In the genomic region with DNA sequence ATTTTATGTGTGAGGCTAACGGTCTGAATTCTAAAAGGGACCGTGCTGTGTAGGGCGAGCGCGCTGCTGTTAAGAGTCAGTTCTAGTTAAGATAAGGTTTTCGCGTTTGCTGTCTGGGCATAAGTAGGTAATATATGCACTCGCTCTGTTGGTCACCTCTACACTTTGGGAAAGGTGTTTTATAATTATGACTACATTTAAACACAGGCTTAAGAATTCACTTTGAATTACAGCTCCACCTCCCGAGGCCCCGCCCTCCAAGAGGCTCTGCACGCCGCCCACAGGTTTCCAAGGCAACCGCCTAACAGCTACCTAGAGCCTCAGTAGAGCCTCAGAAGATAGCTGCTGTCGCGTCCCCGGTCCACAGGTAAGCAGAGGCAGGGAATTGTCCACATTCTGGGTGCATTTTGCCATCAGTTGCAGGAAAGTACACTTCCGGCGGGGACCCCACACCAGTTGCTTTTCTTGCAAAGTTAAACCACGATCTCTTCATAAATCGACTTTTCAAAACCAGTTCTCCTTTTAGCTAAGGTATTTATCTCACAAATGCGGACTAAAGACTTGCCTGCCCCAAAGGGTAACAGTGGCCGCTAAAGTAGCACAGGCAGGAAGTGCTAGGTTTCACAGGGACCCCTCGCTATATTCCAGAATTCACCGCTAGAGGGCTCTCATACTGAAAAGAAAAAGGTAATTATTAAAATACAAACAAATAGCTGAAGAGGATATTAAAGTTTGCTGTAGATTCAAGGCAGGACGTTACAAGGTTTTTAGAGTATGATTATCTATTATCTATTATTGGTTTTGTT, we compare ENCODE assay signal across 8 mouse cellular contexts. TPM values are rescaled to one million over a fixed set of nuclear protein-coding genes. Genes with fewer than 3 reads are reported as not detected.
DNase-seq lines count a peak whose midpoint lies in the region; ATAC-seq and TF ChIP-seq lines count a peak whose summit lies in the region.

A gene (plus strand): TSS at position 342 of the 806 bp plus-strand sequence.

- under 1% methylated on average over 25 of the region's 25 CpGs for WGBS in heart, embryonic 13.5 days
- WGBS in kidney, postnatal 0 days, result under 1% methylated on average over 25 of the region's 25 CpGs
- WGBS in liver, adult 2 months, result under 1% methylated on average over 25 of the region's 25 CpGs

- peak within 1 kb of the TSS; percentile 99 for H3K4me3 ChIP-seq in brown adipose tissue, adult 24 weeks (ENCODE audit: insufficient read depth, low read depth, low read length)
- H3K4me3 ChIP-seq in heart, embryonic 13.5 days, result peak within 1 kb of the TSS; percentile 98
- H3K4me3 ChIP-seq in kidney, postnatal 0 days (replicated peaks; ENCODE audit: low read depth, low read length), result peak within 1 kb of the TSS; percentile 67
- peak within 1 kb of the TSS; percentile 96 for H3K4me3 ChIP-seq in liver, adult 2 months (ENCODE audit: insufficient read depth, low read depth, low read length)

- H3K27ac ChIP-seq in brown adipose tissue, adult 24 weeks (replicated peaks; ENCODE audit: low read depth, low read length), result no peak within 1 kb of the TSS
- H3K27ac ChIP-seq in heart, embryonic 13.5 days (replicated peaks), result peak within 1 kb of the TSS; percentile 85
- peak within 1 kb of the TSS; percentile 68 for H3K27ac ChIP-seq in kidney, postnatal 0 days
- H3K27ac ChIP-seq in liver, adult 2 months (replicated peaks; ENCODE audit: insufficient read depth, low read depth, low read length), result peak within 1 kb of the TSS; percentile 62

- H3K9me3 ChIP-seq in heart, embryonic 13.5 days, result no peaks in the 10 kb centered on the region
- H3K9me3 ChIP-seq in kidney, postnatal 0 days (replicated peaks; ENCODE audit: low read length), result no peaks in the 10 kb centered on the region

- peak; percentile 77 for TF ChIP-seq CTCF in kidney, postnatal 0 days (IDR thresholded peaks at IDR 0.05; ENCODE audit: low read depth)
- TF ChIP-seq CTCF in liver, adult 2 months (IDR thresholded peaks at IDR 0.05; ENCODE audit: low read depth, low read length), result peak; percentile 35; the same call in 1 of the 2 replicates

- ATAC-seq in erythroid progenitor cell, adult 5-6 weeks (replicated peaks; ENCODE audit: low FRiP score, poor library complexity, severe bottlenecking), result peak; percentile 93
- peak; percentile 75 for ATAC-seq in heart, embryonic 13.5 days (ENCODE audit: extremely low read depth, insufficient number of reproducible peaks, low FRiP score, low TSS enrichment)
- peak; percentile 79 for ATAC-seq in kidney, postnatal 0 days (replicated peaks; ENCODE audit: low FRiP score, low read depth)
- ATAC-seq in monocyte, adult 5-6 weeks (replicated peaks; ENCODE audit: insufficient number of reproducible peaks, low FRiP score, low TSS enrichment, poor library complexity, severe bottlenecking), result peak; percentile 76

- peak within 1 kb of the TSS; percentile 89 for H3K4me2 ChIP-seq in heart, embryonic 13.5 days
- H3K4me2 ChIP-seq in kidney, postnatal 0 days (ENCODE audit: low read length), result peak within 1 kb of the TSS; percentile 72

- H3K36me3 ChIP-seq in heart, embryonic 13.5 days, result no peaks in the 10 kb centered on the region
- no peaks in the 10 kb centered on the region for H3K36me3 ChIP-seq in kidney, postnatal 0 days (ENCODE audit: insufficient read depth, low read length)
- no peaks in the 10 kb centered on the region for H3K36me3 ChIP-seq in liver, adult 2 months (ENCODE audit: control insufficient read depth, insufficient read depth, low read length)

- no peaks in the 10 kb centered on the region for H3K27me3 ChIP-seq in heart, embryonic 13.5 days (replicated peaks)
- no peaks in the 10 kb centered on the region for H3K27me3 ChIP-seq in kidney, postnatal 0 days (ENCODE audit: insufficient read depth, low read length)
- no peaks in the 10 kb centered on the region for H3K27me3 ChIP-seq in liver, adult 2 months (ENCODE audit: control insufficient read depth, insufficient read depth, low read length)

- H3K79me2 ChIP-seq in liver, adult 2 months (ENCODE audit: control insufficient read depth, insufficient read depth, low read length), result peaks cover 3% of the 10 kb centered on the region; the same call in 1 of the 2 replicates

- peak within 1 kb of the TSS; percentile 84 for H3K9ac ChIP-seq in heart, embryonic 13.5 days
- peak within 1 kb of the TSS; percentile 78 for H3K9ac ChIP-seq in kidney, postnatal 0 days (ENCODE audit: low read depth, low read length)
- H3K9ac ChIP-seq in liver, adult 2 months (ENCODE audit: low read depth, low read length), result peak within 1 kb of the TSS; percentile 91

- H3K4me1 ChIP-seq in brown adipose tissue, adult 24 weeks (ENCODE audit: control insufficient read depth, insufficient read depth, insufficient read length, low read length), result no peaks in the 10 kb centered on the region
- peaks cover 27% of the 10 kb centered on the region for H3K4me1 ChIP-seq in heart, embryonic 13.5 days
- no peaks in the 10 kb centered on the region for H3K4me1 ChIP-seq in kidney, postnatal 0 days (replicated peaks; ENCODE audit: insufficient read depth, low read length)
- peaks cover 1% of the 10 kb centered on the region; the same call in 1 of the 2 replicates for H3K4me1 ChIP-seq in liver, adult 2 months (ENCODE audit: control insufficient read depth, insufficient read depth, low read length)

- peak; percentile 97 for DNase-seq in CD4-positive, CD25-positive, alpha-beta regulatory T cell, adult 2 months (ENCODE audit: low read depth, low spot score)
- DNase-seq in kidney, postnatal 0 days (ENCODE audit: low spot score), result peak; percentile 91
- peak; percentile 78 for DNase-seq in liver, adult 2 months (ENCODE audit: extremely low read depth, low read depth, low spot score)
- DNase-seq in spleen, postnatal 36 days (ENCODE audit: low spot score in 2 of 2), result peak; percentile 87 to 89

- TF ChIP-seq POLR2A in liver, adult 2 months (IDR thresholded peaks at IDR 0.05; ENCODE audit: extremely low read depth, insufficient read depth, low read length), result no peak

RNA-seq across cellular contexts. Expression of the gene that starts here (rescaled TPM):
- not detected in 2 replicates for polyA plus RNA-seq in brown adipose tissue, adult 24 weeks (2012; ENCODE audit: insufficient read depth, insufficient read length, missing spikeins)
- total RNA-seq in erythroid progenitor cell, adult 5-6 weeks (2015; ENCODE audit: low replicate concordance), result not detected in 2 replicates
- 0.13 TPM in 1 of 2 replicates, not detected in the other for total RNA-seq in erythroid progenitor cell, adult 5-6 weeks (2017; ENCODE audit: low replicate concordance)
- 0.27 and 0.28 TPM in 2 replicates for polyA plus RNA-seq in heart, embryonic 13.5 days (2015; fragmentation: Nextera tagmentation; extraction: Ambion mirVana)
- 0.05 TPM in 1 of 2 replicates, not detected in the other for polyA plus RNA-seq in kidney, postnatal 0 days (2015; fragmentation: Nextera tagmentation; extraction: Ambion mirVana)
- not detected in 2 replicates for total RNA-seq in liver, adult 2 months (2014; rRNA removed)
- polyA plus RNA-seq in liver, adult 2 months (2012; rRNA removed), result not detected in 2 replicates
- total RNA-seq in monocyte, adult 5-6 weeks (2017), result 0.10 TPM in 1 of 3 replicates, not detected in the others

Comparison
In these comparisons a context has a peak if more than half of its experiments do, and no peak if none do; other contexts are left out.
1. Peak in ATAC-seq in erythroid progenitor cell, adult 5-6 weeks; RNA of the gene not detected or under 1 TPM.
2. Peak in ATAC-seq, H3K4me3 ChIP-seq, H3K27ac ChIP-seq, H3K9ac ChIP-seq and H3K4me2 ChIP-seq in heart, embryonic 13.5 days; RNA of the gene not detected or under 1 TPM.
3. Peak in DNase-seq, ATAC-seq, H3K4me3 ChIP-seq, H3K27ac ChIP-seq, H3K9ac ChIP-seq and H3K4me2 ChIP-seq in kidney, postnatal 0 days; RNA of the gene not detected or under 1 TPM.
4. Peak in DNase-seq, H3K4me3 ChIP-seq, H3K27ac ChIP-seq and H3K9ac ChIP-seq in liver, adult 2 months; RNA of the gene not detected or under 1 TPM.
5. Peak in ATAC-seq in monocyte, adult 5-6 weeks; RNA of the gene not detected or under 1 TPM.